Mouse (Mus musculus) hindbrain, embryonic 14.5 days (tissue): ENCODE results near the gene Zfp706. TPM values are rescaled to one million over a fixed set of nuclear protein-coding genes. Genes with fewer than 3 reads are reported as not detected.
A peak's percentile ranks its signal among the peaks of the same experiment; 100 is the strongest.
"Not testable (repeated sequence)": the region's sequence is repeated elsewhere in the genome, so short reads cannot be mapped to it uniquely, and the experiment has no call there.

ENCODE experiments used
- ATAC-seq: fragments of 200-750 bp; cut with Nextera tagmentation; 2 replicates; pipeline ENCODE4 v1.8.0; 2017; ENCODE audit warnings: moderate number of reproducible peaks, mild to moderate bottlenecking, moderate TSS enrichment, moderate library complexity; ENCODE audit not compliant: low FRiP score
- DNase-seq: peaks from one replicate; pipeline ENCODE4 v3.0.0-alpha.2; 2015; ENCODE audit warnings: low spot score
- H3K27ac ChIP-seq: fragments of 300-500 bp; sonication (generic); 2 replicates; pipeline ENCODE4 v1.5.1; 2014; ENCODE audit warnings: mild to moderate bottlenecking, moderate library complexity
- H3K27me3 ChIP-seq: fragments of 300-500 bp; sonication (generic); 2 replicates; pipeline ENCODE4 v1.6.1; 2014; ENCODE audit warnings: mild to moderate bottlenecking, low read length, mixed read lengths; ENCODE audit not compliant: control insufficient read depth, insufficient read depth
- H3K36me3 ChIP-seq: fragments of 300-500 bp; sonication (generic); replicated peaks from 2 replicates; pipeline ENCODE4 v1.6.1; 2014; ENCODE audit not compliant: control insufficient read depth, insufficient read depth
- H3K4me1 ChIP-seq: fragments of 300-500 bp; sonication (generic); replicated peaks from 2 replicates; pipeline ENCODE4 v1.6.1; 2014; ENCODE audit warnings: antibody characterized with exemption, low read length, mixed read lengths; ENCODE audit not compliant: control insufficient read depth, insufficient read depth
- H3K4me2 ChIP-seq: fragments of 300-500 bp; sonication (generic); replicated peaks from 2 replicates; pipeline ENCODE4 v1.6.1; 2014; ENCODE audit warnings: mild to moderate bottlenecking, moderate library complexity
- H3K4me3 ChIP-seq: fragments of 300-500 bp; sonication (generic); replicated peaks from 2 replicates; pipeline ENCODE4 v1.5.1; 2014; ENCODE audit warnings: mild to moderate bottlenecking, low read length
- H3K9ac ChIP-seq: fragments of 300-500 bp; sonication (generic); 2 replicates; pipeline ENCODE4 v1.6.1; 2014
- H3K9me3 ChIP-seq: fragments of 300-500 bp; sonication (generic); 2 replicates; pipeline ENCODE4 v1.6.1; 2016; ENCODE audit warnings: low read length; ENCODE audit not compliant: control insufficient read depth
- WGBS: fragments of 180-500 bp; shearing (Covaris S2); extraction: QIAGEN DNeasy Blood & Tissue Kit; methylation state at CpG from one replicate; pipeline ENCODE4 v1.1.7; 2014; 5-methylcytosine and 5-hydroxymethylcytosine counted together
- polyA plus RNA-seq: library from polyadenylated mRNA; unstranded; fragments of >200 nt; fragmentation: Nextera tagmentation; extraction: Ambion mirVana; gene quantifications from 2 replicates; pipeline ENCODE4 v1.2.1, GENCODE M21; 2014

Zfp706 gene
- polyA plus RNA-seq, 1 experiment from 2014 or later: 424 TPM

- ATAC-seq (no peak), DNase-seq (no peak)
- Histone ChIP-seq H3K4me2 (no peak overlapping the region), H3K9me3 (peaks cover 3% of the 10 kb centered on the region; the same call in 1 of the 2 replicates), H3K27me3 (no peaks in the 10 kb centered on the region), H3K27ac (no peak overlapping the region), H3K4me3 (no peak overlapping the region), H3K9ac (no peak overlapping the region), H3K4me1 (peaks cover 22% of the 10 kb centered on the region), H3K36me3 (peaks cover 60% of the 10 kb centered on the region)
- WGBS: 95% methylated on average over 7 of the region's 7 CpGs
Observed at GRCm38 (mm10) chr15:37002276-37002675, 5.3 kb downstream of the Zfp706 start.

DNA sequence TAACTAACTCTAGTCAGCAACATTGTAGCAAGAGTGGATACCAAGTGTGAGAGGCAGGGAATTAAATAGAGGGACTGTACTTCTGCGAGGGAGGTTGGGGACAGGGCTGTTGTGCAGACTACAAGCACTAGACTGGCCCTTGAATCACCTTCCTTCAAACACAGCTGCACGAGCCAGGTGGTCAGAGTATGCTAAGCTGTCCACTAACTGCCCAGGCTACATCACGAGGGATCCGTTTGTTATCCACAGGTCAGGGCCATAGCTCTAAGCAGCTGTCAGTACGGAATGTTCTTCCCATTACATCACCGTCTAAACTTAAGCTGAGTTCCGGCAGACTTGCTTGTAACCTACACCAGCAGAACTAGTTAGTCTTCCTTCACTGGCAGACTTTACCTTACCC is 8.0 kb downstream of the Zfp706 start:
- H3K9me3 ChIP-seq, ATAC-seq, H3K4me1 ChIP-seq, H3K27me3 ChIP-seq, H3K4me3 ChIP-seq, H3K9ac ChIP-seq, H3K27ac ChIP-seq, H3K4me2 ChIP-seq, DNase-seq: not testable (repeated sequence)
- WGBS: 95% methylated on average over 7 of the region's 7 CpGs
- H3K36me3 ChIP-seq: peaks cover 68% of the 10 kb centered on the region

DNA sequence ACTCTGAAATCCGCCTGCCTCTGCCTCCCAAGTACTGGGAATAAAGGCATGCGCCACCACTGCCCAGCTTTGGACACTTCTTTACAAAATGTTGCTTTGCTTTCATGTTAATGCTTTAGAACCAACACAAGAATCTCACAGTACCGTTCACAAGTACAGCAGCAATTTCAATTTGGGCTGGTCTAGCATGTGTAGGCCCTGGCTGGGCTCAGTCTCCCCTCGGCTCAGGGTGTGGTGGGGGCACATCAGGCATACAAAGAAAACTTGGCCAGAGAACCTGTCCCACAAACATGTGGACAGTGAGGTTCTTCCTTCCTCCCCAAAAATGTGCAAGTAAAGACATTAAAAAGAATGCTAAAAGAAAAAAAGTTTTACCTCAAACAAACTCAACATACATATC is 12.4 kb downstream of the Zfp706 start:
- Histone ChIP-seq H3K27me3 (no peaks in the 10 kb centered on the region), H3K36me3 (peaks cover 37% of the 10 kb centered on the region), H3K4me1 (no peaks in the 10 kb centered on the region), H3K27ac (no peak overlapping the region), H3K4me2 (no peak overlapping the region), H3K4me3 (no peak overlapping the region), H3K9ac (no peak overlapping the region), H3K9me3 (peaks cover 4% of the 10 kb centered on the region; the same call in 1 of the 2 replicates)
- no peak for ATAC-seq
- no peak for DNase-seq
- WGBS: 94% methylated on average over 4 of the region's 4 CpGs

- Histone ChIP-seq H3K4me3 (no peak overlapping the region), H3K9ac (no peak overlapping the region), H3K9me3 (peaks cover 4% of the 10 kb centered on the region; the same call in 1 of the 2 replicates), H3K4me1 (no peaks in the 10 kb centered on the region), H3K4me2 (no peak overlapping the region), H3K36me3 (peaks cover 32% of the 10 kb centered on the region), H3K27ac (no peak overlapping the region), H3K27me3 (no peaks in the 10 kb centered on the region)
- 72% methylated on average over 1 of the region's 1 CpGs for WGBS
- ATAC-seq (no peak), DNase-seq (no peak)
Observed at GRCm38 (mm10) chr15:36994665-36995064, 12.9 kb downstream of the Zfp706 start.

DNA sequence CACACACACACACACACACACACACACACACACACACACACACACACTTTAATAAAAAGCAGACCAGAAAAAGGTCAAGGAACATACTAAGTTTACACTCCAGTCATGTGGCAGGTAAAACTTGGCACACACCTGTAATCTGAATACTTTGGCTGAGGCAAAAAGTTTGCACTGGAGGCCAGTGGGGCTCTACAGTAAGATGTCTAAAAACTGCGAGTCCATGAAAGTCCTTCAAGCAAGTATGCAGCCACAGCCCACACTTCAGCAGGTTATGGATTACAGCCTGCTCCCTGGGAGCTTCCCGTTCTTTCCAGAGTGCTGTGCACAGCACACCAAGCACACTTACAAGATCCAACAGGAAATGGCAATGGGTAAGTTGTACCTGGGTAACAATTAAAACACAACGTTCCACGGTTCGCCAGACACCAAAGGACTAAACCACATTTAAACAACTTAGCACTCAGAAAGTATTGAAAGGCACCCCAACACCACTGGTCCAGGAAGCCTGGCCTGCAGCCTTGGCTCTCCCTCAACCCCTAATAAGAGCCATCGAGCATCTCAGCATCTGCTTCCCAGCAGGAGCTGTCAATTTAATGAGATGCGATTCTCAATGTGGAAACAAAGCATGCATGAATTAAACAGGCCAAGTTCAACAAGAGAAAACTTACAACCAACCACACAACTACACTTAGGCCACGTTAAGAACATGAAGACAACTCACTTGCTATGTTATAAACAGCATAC is 14.0 kb downstream of the Zfp706 start:
- Histone ChIP-seq H3K27me3 (no peaks in the 10 kb centered on the region), H3K27ac (no peak overlapping the region), H3K36me3 (peaks cover 21% of the 10 kb centered on the region), H3K9ac (no peak overlapping the region), H3K4me1 (no peaks in the 10 kb centered on the region), H3K4me3 (no peak overlapping the region), H3K4me2 (no peak overlapping the region), H3K9me3 (peaks cover 4% of the 10 kb centered on the region; the same call in 1 of the 2 replicates)
- peak; percentile 40; the same call in 1 of the 2 replicates for ATAC-seq
- DNase-seq: no peak
- WGBS: 57% methylated on average over 8 of the region's 8 CpGs

DNA sequence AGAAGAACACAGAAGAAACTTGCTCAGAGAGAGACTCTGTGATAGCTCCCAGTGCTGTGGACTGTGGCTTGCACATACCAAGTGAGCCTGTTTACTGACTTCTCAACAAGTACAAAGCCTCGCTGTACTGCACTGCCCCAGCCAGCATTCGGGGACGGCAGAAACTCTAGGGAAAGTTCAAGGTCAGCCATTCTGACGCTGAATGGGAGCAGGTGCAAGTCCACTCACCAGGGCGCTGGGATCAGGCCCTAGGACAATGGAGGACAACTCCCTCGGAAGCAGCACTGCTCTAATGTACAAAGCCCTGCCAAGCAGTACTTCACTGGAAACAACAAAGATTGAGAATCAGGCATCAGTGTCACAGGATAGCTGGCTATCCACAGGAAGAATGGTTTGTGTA is 16.2 kb downstream of the Zfp706 start:
- H3K4me1 ChIP-seq: peaks cover 7% of the 10 kb centered on the region; the same call in 1 of the 2 replicates
- no peaks in the 10 kb centered on the region for H3K27me3 ChIP-seq
- no peak overlapping the region for H3K27ac ChIP-seq
- no peak overlapping the region for H3K4me3 ChIP-seq
- ATAC-seq: no peak
- H3K9me3 ChIP-seq: no peaks in the 10 kb centered on the region
- no peak for DNase-seq
- no peak overlapping the region for H3K4me2 ChIP-seq
- no peak overlapping the region for H3K9ac ChIP-seq
- peaks cover 6% of the 10 kb centered on the region; the same call in 1 of the 2 replicates for H3K36me3 ChIP-seq
- 34% methylated on average over 6 of the region's 6 CpGs for WGBS

DNA sequence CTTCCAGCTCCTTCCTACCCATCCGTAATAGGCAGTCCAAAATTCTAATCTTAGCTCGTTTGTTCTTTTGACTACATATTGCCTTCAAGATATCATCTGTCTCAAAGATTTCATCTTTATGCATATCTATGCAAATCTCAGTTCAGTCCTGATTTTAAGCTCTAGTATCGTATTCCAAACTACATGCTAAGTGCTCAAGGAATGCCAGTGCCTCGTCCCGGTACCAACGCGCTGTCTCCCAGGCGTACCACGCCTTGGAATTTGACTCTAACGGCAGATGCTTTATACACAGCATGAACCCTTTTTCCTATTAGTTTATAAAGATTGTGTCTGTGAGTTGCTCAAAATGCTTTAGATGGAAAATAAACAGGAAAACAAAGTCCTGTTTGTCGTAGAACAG is 17.7 kb downstream of the Zfp706 start:
- 79% methylated on average over 11 of the region's 11 CpGs for WGBS
- Histone ChIP-seq H3K27ac (no peak overlapping the region), H3K27me3 (no peaks in the 10 kb centered on the region), H3K4me1 (peaks cover 7% of the 10 kb centered on the region; the same call in 1 of the 2 replicates), H3K9ac (no peak overlapping the region), H3K4me3 (no peak overlapping the region), H3K36me3 (0 out of 2 replicates have a peak, but pooled peaks cover under 1% of the 10 kb centered on the region), H3K9me3 (no peaks in the 10 kb centered on the region), H3K4me2 (no peak overlapping the region)
- DNase-seq (no peak), ATAC-seq (no peak)

DNA sequence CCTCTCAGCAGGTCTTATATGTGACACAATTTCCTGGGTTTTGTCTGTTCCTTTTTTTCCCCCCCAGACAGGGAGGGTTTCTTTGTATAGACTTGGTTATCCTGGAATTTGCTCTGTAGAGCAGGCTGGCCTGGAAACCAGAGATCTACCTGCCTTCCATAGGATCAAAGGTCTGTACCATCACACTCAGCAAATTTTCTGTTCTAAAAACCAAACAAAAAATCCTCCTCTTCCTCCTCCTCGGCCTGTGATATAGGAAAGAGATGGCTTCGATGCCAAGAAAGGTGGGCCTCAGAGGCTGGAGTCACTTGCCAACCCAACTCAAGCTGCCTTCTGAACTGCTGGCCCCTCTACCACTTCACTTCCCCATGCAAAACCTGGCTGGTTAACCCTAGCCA is 18.9 kb downstream of the Zfp706 start:
- peaks cover 7% of the 10 kb centered on the region; the same call in 1 of the 2 replicates for H3K4me1 ChIP-seq
- DNase-seq (no peak), ATAC-seq (no peak)
- no peak overlapping the region for H3K4me2 ChIP-seq
- 95% methylated on average over 2 of the region's 2 CpGs for WGBS
- H3K9ac ChIP-seq: no peak overlapping the region
- no peaks in the 10 kb centered on the region for H3K27me3 ChIP-seq
- no peak overlapping the region for H3K27ac ChIP-seq
- no peak overlapping the region for H3K4me3 ChIP-seq
- H3K36me3 ChIP-seq: no peaks in the 10 kb centered on the region
- no peaks in the 10 kb centered on the region for H3K9me3 ChIP-seq

DNA sequence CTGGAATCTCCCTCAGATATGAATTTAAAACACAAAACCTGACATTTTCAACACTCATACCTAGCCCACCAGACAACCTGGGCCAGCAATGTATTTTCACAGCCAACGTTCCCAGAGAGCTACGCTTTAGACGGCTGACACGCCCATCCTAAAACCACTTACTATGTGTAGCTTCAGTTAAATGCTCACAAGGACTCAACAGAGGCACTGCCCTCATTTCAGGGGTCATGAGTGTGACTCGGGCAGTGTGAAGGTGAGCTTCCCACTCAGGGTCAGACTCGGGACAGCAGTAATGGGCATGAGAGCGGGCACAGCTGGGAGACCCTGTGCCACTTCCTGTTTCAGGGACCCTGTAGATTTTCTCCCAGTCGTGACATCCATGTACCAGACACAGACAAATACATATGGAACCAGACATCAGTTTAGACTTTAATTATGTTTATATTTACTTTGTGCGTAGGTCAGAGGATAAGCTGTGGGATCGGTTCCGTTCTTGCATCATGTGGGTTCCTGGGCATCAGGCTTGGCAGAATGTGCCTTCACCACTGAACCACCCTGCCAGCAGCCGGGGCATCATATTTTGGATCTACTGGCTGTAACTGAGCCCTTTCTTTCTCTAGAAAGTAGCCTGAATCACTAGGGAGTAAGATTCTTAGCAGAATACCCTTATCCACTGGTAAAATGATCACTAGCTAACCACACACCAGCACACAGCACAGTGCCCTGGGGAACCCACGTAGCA is 19.4 kb downstream of the Zfp706 start:
- DNase-seq: no peak

More for the DNA sequence above, 19.4 kb downstream of the Zfp706 start:
- WGBS: 85% methylated on average over 13 of the region's 13 CpGs
- Histone ChIP-seq H3K27ac (no peak overlapping the region), H3K36me3 (no peaks in the 10 kb centered on the region), H3K9ac (no peak overlapping the region), H3K4me3 (no peak overlapping the region), H3K4me2 (no peak overlapping the region), H3K9me3 (no peaks in the 10 kb centered on the region), H3K4me1 (peaks cover 7% of the 10 kb centered on the region; the same call in 1 of the 2 replicates), H3K27me3 (no peaks in the 10 kb centered on the region)
- no peak for ATAC-seq
